Mouse (Mus musculus): ENCODE data around the gene Grm4. TPM values are rescaled to one million over a fixed set of nuclear protein-coding genes. Genes with fewer than 3 reads are reported as not detected.

Grm4 gene
- total and polyA plus RNA-seq, 3 experiments, result 0.06 TPM; not detected in 2

- TF ChIP-seq HCFC1 (IDR thresholded peaks at IDR 0.05; ENCODE audit: low read depth, low read length), result no peak
- no peak for TF ChIP-seq MEF2A (IDR thresholded peaks at IDR 0.05; ENCODE audit: extremely low read depth, insufficient replicate concordance, low read depth, low read length, poor library complexity, severe bottlenecking)
- TF ChIP-seq TCF12 (IDR thresholded peaks at IDR 0.05; ENCODE audit: low read depth, low read length), result no peak
- no peak for TF ChIP-seq GATA1 (IDR thresholded peaks at IDR 0.05; ENCODE audit: low read depth, low read length)
- no peak for TF ChIP-seq ELF1 (IDR thresholded peaks at IDR 0.05; ENCODE audit: low read depth, low read length)
- TF ChIP-seq EP300 (IDR thresholded peaks at IDR 0.05; ENCODE audit: low read depth in 1 of 2, low read length in 2 of 2), result no peak
- no peak for TF ChIP-seq MAX (IDR thresholded peaks at IDR 0.05; ENCODE audit: low read length)
- no peak for TF ChIP-seq E2F4 (IDR thresholded peaks at IDR 0.05; ENCODE audit: borderline replicate concordance, low read depth, low read length)
- no peak for TF ChIP-seq GABPA (IDR thresholded peaks at IDR 0.05; ENCODE audit: low read depth, low read length)
- no peak for TF ChIP-seq ZC3H11A (IDR thresholded peaks at IDR 0.05; ENCODE audit: low read depth, low read length)
- TF ChIP-seq CTCF (IDR thresholded peaks at IDR 0.05 in 2 of 3, conservative IDR thresholded peaks at IDR 0.05 in 1 of 3; ENCODE audit: control insufficient read depth in 1 of 3, insufficient read depth in 1 of 3, low read depth in 2 of 3, low read length in 3 of 3, poor library complexity in 1 of 3, severe bottlenecking in 1 of 3), result no peak
- TF ChIP-seq CHD2 (IDR thresholded peaks at IDR 0.05; ENCODE audit: low read length), result no peak
- no peak for TF ChIP-seq ETS1 (IDR thresholded peaks at IDR 0.05; ENCODE audit: low read depth, low read length)
- no peak for TF ChIP-seq TAL1 (IDR thresholded peaks at IDR 0.05; ENCODE audit: low read length)
Observed at GRCm38 (mm10) chr17:27559596-27559995, 38.4 kb upstream of the Grm4 start.

GRCm38 (mm10) chr17:27558845-27559244, 37.6 kb upstream of the Grm4 start:
- Histone ChIP-seq H3K27me3 (ENCODE audit: control insufficient read depth in 1 of 2, insufficient read depth in 2 of 2, low read length in 2 of 2) (no peaks in the 10 kb centered on the region), H3K36me3 (ENCODE audit: control insufficient read depth in 1 of 2, insufficient read depth in 2 of 2, low read length in 2 of 2) (peaks cover 5 to 21% of the 10 kb centered on the region in 2 experiments), H3K9me3 (replicated peaks; ENCODE audit: insufficient read depth, low read length) (no peaks in the 10 kb centered on the region), H3K79me2 (ENCODE audit: control insufficient read depth, insufficient read depth, low read length, poor library complexity) (peaks cover 53% of the 10 kb centered on the region), H3K9ac (ENCODE audit: control insufficient read depth, low read depth, low read length, poor library complexity, severe bottlenecking) (peak overlapping the region; percentile 99), H3K27ac (ENCODE audit: control insufficient read depth, low read depth, low read length) (peak overlapping the region; percentile 91; the same call in 1 of the 2 replicates), H3K4me3 (ENCODE audit: control insufficient read depth in 1 of 2, insufficient read depth in 1 of 2, low read depth in 2 of 2, low read length in 2 of 2) (peak overlapping the region; percentile 61 to 95), H3K4me1 (ENCODE audit: control insufficient read depth in 1 of 2, insufficient read depth in 2 of 2, low read length in 2 of 2) (peaks cover 2 to 27% of the 10 kb centered on the region in 2 experiments)
- no peak for DNase-seq (ENCODE audit: low read depth, low spot score)
- TF ChIP-seq ZC3H11A (IDR thresholded peaks at IDR 0.05; ENCODE audit: low read depth, low read length) (no peak), NELFE (IDR thresholded peaks at IDR 0.05; ENCODE audit: low read depth, low read length) (no peak), E2F4 (IDR thresholded peaks at IDR 0.05; ENCODE audit: borderline replicate concordance, low read depth, low read length) (no peak), RAD21 (IDR thresholded peaks at IDR 0.05; ENCODE audit: low read depth, low read length) (no peak), ZNF384 (IDR thresholded peaks at IDR 0.05; ENCODE audit: low read depth, low read length) (no peak), MAFK (IDR thresholded peaks at IDR 0.05; ENCODE audit: borderline replicate concordance, low read depth, low read length) (no peak), ZKSCAN1 (IDR thresholded peaks at IDR 0.05; ENCODE audit: low read depth, low read length) (no peak), MAZ (IDR thresholded peaks at IDR 0.05; ENCODE audit: low read depth, low read length) (no peak), POLR2A (IDR thresholded peaks at IDR 0.05; ENCODE audit: control insufficient read depth in 1 of 2, insufficient read depth in 1 of 2, low read depth in 1 of 2, low read length in 2 of 2, poor library complexity in 1 of 2) (no peak), CTCF (IDR thresholded peaks at IDR 0.05 in 2 of 3, conservative IDR thresholded peaks at IDR 0.05 in 1 of 3; ENCODE audit: control insufficient read depth in 1 of 3, insufficient read depth in 1 of 3, low read depth in 2 of 3, low read length in 3 of 3, poor library complexity in 1 of 3, severe bottlenecking in 1 of 3) (no peak), GABPA (IDR thresholded peaks at IDR 0.05; ENCODE audit: low read depth, low read length) (no peak), ELF1 (IDR thresholded peaks at IDR 0.05; ENCODE audit: low read depth, low read length) (no peak), EP300 (IDR thresholded peaks at IDR 0.05; ENCODE audit: low read depth in 1 of 2, low read length in 2 of 2) (no peak), MAX (IDR thresholded peaks at IDR 0.05; ENCODE audit: low read length) (no peak), MYC (IDR thresholded peaks at IDR 0.05; ENCODE audit: low read depth, low read length) (no peak), POLR2AphosphoS2 (IDR thresholded peaks at IDR 0.05; ENCODE audit: low read length) (no peak), BHLHE40 (IDR thresholded peaks at IDR 0.05; ENCODE audit: borderline replicate concordance, low read depth, low read length) (no peak), UBTF (IDR thresholded peaks at IDR 0.05; ENCODE audit: borderline replicate concordance, insufficient read depth, low read depth, low read length) (no peak), KAT2A (conservative IDR thresholded peaks at IDR 0.05; ENCODE audit: low read depth, low read length) (no peak)

More at GRCm38 (mm10) chr17:27559596-27559995, 38.4 kb upstream of the Grm4 start:
- Histone ChIP-seq H3K9me3 (replicated peaks; ENCODE audit: insufficient read depth, low read length) (no peaks in the 10 kb centered on the region), H3K27me3 (ENCODE audit: control insufficient read depth in 1 of 2, insufficient read depth in 2 of 2, low read length in 2 of 2) (no peaks in the 10 kb centered on the region), H3K79me2 (ENCODE audit: control insufficient read depth, insufficient read depth, low read length, poor library complexity) (peaks cover 53% of the 10 kb centered on the region), H3K9ac (ENCODE audit: control insufficient read depth, low read depth, low read length, poor library complexity, severe bottlenecking) (peak overlapping the region; percentile 18; the same call in 1 of the 2 replicates), H3K4me1 (ENCODE audit: control insufficient read depth in 1 of 2, insufficient read depth in 2 of 2, low read length in 2 of 2) (peaks cover 2 to 25% of the 10 kb centered on the region in 2 experiments), H3K36me3 (ENCODE audit: control insufficient read depth in 1 of 2, insufficient read depth in 2 of 2, low read length in 2 of 2) (peaks cover 5 to 21% of the 10 kb centered on the region in 2 experiments), H3K4me3 (ENCODE audit: control insufficient read depth in 1 of 2, insufficient read depth in 1 of 2, low read depth in 2 of 2, low read length in 2 of 2) (no peak overlapping the region), H3K27ac (ENCODE audit: control insufficient read depth, low read depth, low read length) (no peak overlapping the region)
- DNase-seq (ENCODE audit: low read depth, low spot score), result no peak
